Mouse (Mus musculus) hindbrain, embryonic 16.5 days (tissue): ENCODE data around the gene Crtam. TPM values are rescaled to one million over a fixed set of nuclear protein-coding genes. Genes with fewer than 3 reads are reported as not detected.

ENCODE experiments used
- ATAC-seq: fragments of 200-750 bp; cut with Nextera tagmentation; 2 replicates; pipeline ENCODE4 v1.8.0; 2017; ENCODE audit warnings: moderate TSS enrichment, moderate library complexity
- H3K27ac ChIP-seq: fragments of 300-500 bp; sonication (generic); 2 replicates; pipeline ENCODE4 v1.5.1; 2014; ENCODE audit warnings: low read depth, mild to moderate bottlenecking, control low read depth, low read length, moderate library complexity
- H3K27me3 ChIP-seq: fragments of 300-500 bp; sonication (generic); replicated peaks from 2 replicates; pipeline ENCODE4 v1.6.1; 2014; ENCODE audit warnings: low read length; ENCODE audit not compliant: control insufficient read depth, insufficient read depth
- H3K36me3 ChIP-seq: fragments of 300-500 bp; sonication (generic); 2 replicates; pipeline ENCODE4 v1.6.1; 2014; ENCODE audit warnings: mild to moderate bottlenecking, low read length, moderate library complexity, mixed read lengths; ENCODE audit not compliant: control insufficient read depth, insufficient read depth
- H3K4me1 ChIP-seq: fragments of 300-500 bp; sonication (generic); 2 replicates; pipeline ENCODE4 v1.6.1; 2014; ENCODE audit warnings: low read depth, low read length; ENCODE audit not compliant: control insufficient read depth, insufficient read depth
- H3K4me2 ChIP-seq: fragments of 300-500 bp; sonication (generic); 2 replicates; pipeline ENCODE4 v1.6.1; 2014; ENCODE audit warnings: mild to moderate bottlenecking, low read length, control low read depth, moderate library complexity
- H3K4me3 ChIP-seq: fragments of 300-500 bp; sonication (generic); 2 replicates; pipeline ENCODE4 v1.5.1; 2014; ENCODE audit warnings: mild to moderate bottlenecking, low read length, control low read depth, moderate library complexity
- H3K9ac ChIP-seq: fragments of 300-500 bp; sonication (generic); 2 replicates; pipeline ENCODE4 v1.6.1; 2014; ENCODE audit warnings: low read depth, mild to moderate bottlenecking, control low read depth, low read length, moderate library complexity
- H3K9me3 ChIP-seq: fragments of 300-500 bp; sonication (generic); 2 replicates; pipeline ENCODE4 v1.6.1; 2014; ENCODE audit warnings: mild to moderate bottlenecking, low read length, moderate library complexity; ENCODE audit not compliant: control insufficient read depth
- WGBS: fragments of 180-500 bp; shearing (Covaris S2); extraction: QIAGEN DNeasy Blood & Tissue Kit; methylation state at CpG from one replicate; pipeline ENCODE4 v1.1.7; 2014; 5-methylcytosine and 5-hydroxymethylcytosine counted together
- polyA plus RNA-seq: library from polyadenylated mRNA; unstranded; fragments of >200 nt; fragmentation: Nextera tagmentation; extraction: Ambion mirVana; gene quantifications from 2 replicates; pipeline ENCODE4 v1.2.1, GENCODE M21; 2015

The Crtam gene
- polyA plus RNA-seq, 1 experiment from 2014 or later, result 0.06 TPM

DNA sequence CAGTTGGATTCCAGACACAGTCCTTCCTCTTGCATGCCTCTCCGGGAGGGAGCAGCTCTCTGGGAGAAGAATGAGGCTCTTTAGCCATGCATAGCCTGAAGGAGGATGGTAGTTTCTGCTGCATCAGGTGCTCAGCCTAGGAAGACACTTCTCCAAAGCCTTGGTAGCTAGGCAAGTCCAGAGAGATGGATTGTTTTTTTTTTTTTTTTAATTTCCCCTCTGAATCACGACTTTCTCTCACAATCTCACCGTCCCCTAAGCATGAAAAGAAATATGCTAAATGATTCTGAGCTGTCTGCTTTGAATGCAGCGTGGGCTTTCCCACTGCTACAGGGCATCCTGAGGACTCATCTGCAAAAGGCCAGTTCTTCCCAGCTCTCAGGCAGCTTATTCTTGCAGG lies 10.1 kb upstream of the Crtam start:
- peak overlapping the region; percentile 56; the same call in 1 of the 2 replicates for H3K27ac ChIP-seq
- ATAC-seq, result no peak
- H3K27me3 ChIP-seq, result no peaks in the 10 kb centered on the region
- H3K36me3 ChIP-seq, result no peaks in the 10 kb centered on the region; the same call in none of the 2 replicates
- no peaks in the 10 kb centered on the region for H3K9me3 ChIP-seq
- no peak overlapping the region for H3K4me2 ChIP-seq
- H3K4me3 ChIP-seq, result no peak overlapping the region
- 21% methylated on average over 4 of the region's 4 CpGs for WGBS
- no peak overlapping the region for H3K9ac ChIP-seq
- peaks cover 5% of the 10 kb centered on the region; the same call in 1 of the 2 replicates for H3K4me1 ChIP-seq

DNA sequence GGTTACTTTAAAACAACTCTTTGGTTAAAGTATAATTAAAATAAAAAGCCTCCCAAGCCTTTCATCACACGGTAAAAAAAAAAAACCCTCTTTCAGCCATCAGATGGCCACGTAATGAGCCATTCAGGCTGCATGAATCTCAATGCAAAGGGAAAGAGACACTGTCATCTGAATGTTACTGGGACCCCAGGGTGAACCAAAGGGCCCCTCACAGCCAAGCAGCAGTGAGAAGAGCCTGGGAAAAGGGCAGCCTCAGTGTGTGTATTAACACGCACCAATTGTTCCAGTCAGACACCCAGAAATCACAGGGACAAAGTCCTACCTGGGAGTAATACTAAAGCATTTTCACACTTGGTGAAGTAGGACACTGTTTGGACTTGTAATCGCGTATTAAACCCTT lies 8.0 kb upstream of the Crtam start:
- no peak for ATAC-seq
- Histone ChIP-seq H3K27ac (peak overlapping the region; percentile 81), H3K27me3 (no peaks in the 10 kb centered on the region), H3K4me3 (no peak overlapping the region), H3K9me3 (no peaks in the 10 kb centered on the region), H3K9ac (no peak overlapping the region), H3K36me3 (no peaks in the 10 kb centered on the region), H3K4me1 (peaks cover 5% of the 10 kb centered on the region; the same call in 1 of the 2 replicates), H3K4me2 (no peak overlapping the region)
- 41% methylated on average over 5 of the region's 5 CpGs for WGBS

DNA sequence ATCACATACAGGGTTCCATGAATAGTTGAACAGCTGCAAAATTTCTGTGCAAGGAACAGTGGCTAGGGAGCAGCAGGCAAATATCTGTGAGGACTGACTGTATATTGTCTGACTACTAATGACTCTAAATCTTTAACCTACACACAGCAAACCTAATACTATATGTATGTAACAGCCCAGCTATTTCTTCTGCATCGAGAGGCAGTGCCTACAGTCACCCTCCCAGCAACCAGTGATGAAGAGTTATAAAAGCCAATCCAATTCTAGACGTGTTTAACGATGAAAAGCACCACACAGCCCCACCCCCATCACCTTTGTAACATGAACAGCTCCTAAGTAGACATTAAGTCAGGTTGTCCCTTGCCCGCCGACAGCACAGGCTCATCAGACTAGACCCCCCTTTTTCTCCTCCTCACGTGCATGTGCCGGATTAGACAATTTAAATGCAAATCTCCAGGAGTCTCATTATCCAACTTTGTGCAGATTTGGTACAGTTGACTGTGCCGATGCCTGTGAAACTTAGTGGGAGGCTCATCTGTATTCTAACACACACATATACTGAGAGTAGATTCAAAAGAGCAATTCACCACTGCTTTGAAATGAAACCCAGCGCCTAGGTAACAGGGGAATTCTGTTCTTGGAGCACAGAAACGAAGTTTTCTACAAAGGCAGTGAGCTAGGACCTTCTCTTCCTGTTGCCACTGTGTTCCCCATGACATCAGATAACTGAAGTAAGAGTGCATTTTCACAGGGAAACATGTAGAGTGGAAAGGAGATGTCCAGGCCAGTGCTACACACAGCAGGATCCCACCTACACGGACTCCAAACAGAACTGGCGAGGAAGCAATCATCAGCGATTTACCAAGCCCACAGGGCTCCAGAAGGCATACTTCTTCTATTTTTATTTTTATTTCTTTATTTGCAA lies 7.3 kb upstream of the Crtam start:
- Histone ChIP-seq H3K27me3 (no peaks in the 10 kb centered on the region), H3K4me2 (peak overlapping the region; percentile 27), H3K27ac (peak overlapping the region; percentile 81), H3K4me1 (peaks cover 5% of the 10 kb centered on the region; the same call in 1 of the 2 replicates), H3K9me3 (no peaks in the 10 kb centered on the region), H3K9ac (no peak overlapping the region), H3K36me3 (no peaks in the 10 kb centered on the region), H3K4me3 (no peak overlapping the region)
- peak; percentile 90 for ATAC-seq
- 27% methylated on average over 13 of the region's 13 CpGs for WGBS

DNA sequence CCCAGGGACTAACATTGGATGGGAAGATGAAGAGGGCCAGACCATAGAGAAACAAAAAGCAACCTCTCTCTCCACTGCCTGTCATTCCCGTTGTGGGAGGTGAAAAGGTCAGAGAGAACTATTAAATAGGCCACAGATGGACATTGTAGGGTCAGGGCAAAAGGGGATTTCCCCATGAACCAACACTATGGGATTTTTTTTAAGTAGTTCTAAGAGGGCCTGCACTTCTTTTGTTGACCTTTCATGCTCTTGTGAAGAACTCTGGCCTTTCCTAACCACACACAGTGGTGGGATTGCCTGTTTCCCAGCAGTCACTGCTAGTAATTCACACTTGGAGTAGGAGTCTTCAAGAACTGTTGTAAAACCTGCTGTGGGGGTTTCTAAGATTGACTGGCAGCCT lies 3.4 kb upstream of the Crtam start:
- no peaks in the 10 kb centered on the region for H3K36me3 ChIP-seq
- no peak for ATAC-seq
- peaks cover 5% of the 10 kb centered on the region; the same call in 1 of the 2 replicates for H3K4me1 ChIP-seq
- WGBS, result 10% methylated on average over 1 of the region's 1 CpGs
- no peaks in the 10 kb centered on the region for H3K9me3 ChIP-seq
- no peaks in the 10 kb centered on the region for H3K27me3 ChIP-seq
- no peak overlapping the region for H3K9ac ChIP-seq
- H3K4me3 ChIP-seq, result no peak overlapping the region
- no peak overlapping the region for H3K4me2 ChIP-seq
- H3K27ac ChIP-seq, result no peak overlapping the region

DNA sequence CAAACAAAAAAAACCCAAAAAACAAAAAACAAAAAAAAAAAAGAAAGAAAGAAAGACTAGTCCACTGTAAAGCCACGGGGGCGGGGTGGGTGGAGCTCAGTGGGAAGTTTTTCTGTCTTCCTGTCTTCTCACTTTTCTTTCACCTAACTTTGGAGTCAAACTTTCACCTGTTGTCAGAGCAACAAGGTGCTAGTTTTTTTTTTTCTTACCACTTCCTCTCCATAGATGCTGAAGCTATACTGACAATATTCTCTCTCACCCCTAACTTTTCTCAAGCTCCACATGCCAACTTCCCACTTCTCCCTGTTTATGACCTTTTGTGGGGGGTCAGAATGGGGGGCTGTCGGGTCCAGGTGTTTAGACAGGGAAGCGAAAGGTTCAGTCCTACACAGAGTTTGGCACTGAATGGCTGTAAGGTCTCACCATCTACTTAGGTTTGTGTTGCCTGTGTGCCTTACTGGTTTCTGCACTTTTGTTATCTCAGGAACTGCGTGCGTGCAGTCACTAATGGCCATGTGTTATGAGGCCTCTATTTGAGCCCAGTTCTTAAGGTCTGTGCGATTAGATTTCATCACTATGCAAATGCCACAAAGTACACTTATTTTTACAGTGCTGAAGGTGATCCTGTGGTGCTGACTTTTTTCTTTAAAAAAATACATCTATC lies 7.2 kb downstream of the Crtam start:
- ATAC-seq, result no peak
- WGBS, result 89% methylated on average over 7 of the region's 7 CpGs

DNA sequence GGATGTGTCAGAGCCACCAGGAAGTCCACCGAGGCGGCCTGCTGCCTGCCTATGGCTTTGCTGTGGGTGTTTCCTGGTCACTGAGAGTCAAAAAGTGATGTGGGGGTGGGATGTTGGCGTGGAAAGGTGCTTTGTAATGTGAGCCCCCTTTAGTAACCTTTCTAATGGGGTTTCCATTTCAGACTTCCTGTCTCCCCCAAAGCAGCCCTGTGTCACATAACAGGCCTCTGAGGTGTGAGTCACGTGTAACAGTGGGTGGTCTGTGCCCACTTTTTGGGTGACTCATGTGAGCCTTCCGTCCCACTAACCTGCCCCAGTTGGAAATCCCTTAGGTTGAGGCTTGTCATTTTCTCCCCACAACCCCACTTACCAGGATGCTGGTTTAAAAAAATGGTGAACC lies 10.4 kb downstream of the Crtam start:
- H3K4me3 ChIP-seq, result no peak overlapping the region
- no peaks in the 10 kb centered on the region for H3K27me3 ChIP-seq
- peaks cover 5% of the 10 kb centered on the region for H3K4me1 ChIP-seq
- no peaks in the 10 kb centered on the region for H3K36me3 ChIP-seq
- H3K4me2 ChIP-seq, result no peak overlapping the region
- no peak for ATAC-seq
- 90% methylated on average over 5 of the region's 5 CpGs for WGBS
- H3K9me3 ChIP-seq, result no peaks in the 10 kb centered on the region
- H3K27ac ChIP-seq, result no peak overlapping the region
- H3K9ac ChIP-seq, result no peak overlapping the region

More for the DNA sequence above, 7.2 kb downstream of the Crtam start:
- no peaks in the 10 kb centered on the region for H3K36me3 ChIP-seq
- no peak overlapping the region for H3K4me2 ChIP-seq
- H3K4me3 ChIP-seq, result no peak overlapping the region
- no peaks in the 10 kb centered on the region; the same call in 1 of the 2 replicates for H3K4me1 ChIP-seq
- no peaks in the 10 kb centered on the region for H3K9me3 ChIP-seq
- H3K27me3 ChIP-seq, result no peaks in the 10 kb centered on the region
- no peak overlapping the region for H3K27ac ChIP-seq
- H3K9ac ChIP-seq, result no peak overlapping the region

DNA sequence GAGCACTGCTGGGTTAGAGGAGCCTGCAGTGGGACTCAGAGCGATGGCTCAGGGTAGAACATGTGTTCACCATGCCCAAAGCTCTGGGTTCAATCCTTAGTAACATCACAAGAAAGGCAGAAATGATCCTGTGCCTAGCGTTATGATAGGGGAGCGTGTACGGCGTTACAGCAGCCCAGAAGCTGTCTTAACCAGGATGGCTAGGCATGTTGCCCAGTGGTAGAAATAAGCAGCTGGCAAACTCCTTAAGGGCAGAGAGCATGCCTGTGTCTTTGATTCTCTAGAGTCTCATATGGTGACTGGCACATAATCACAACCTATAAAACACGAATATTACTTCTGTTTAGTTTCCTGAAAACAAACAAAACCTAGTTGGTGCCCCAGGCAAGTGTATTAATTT lies 12.9 kb downstream of the Crtam start:
- H3K27ac ChIP-seq, result no peak overlapping the region
- 67% methylated on average over 6 of the region's 6 CpGs for WGBS

DNA sequence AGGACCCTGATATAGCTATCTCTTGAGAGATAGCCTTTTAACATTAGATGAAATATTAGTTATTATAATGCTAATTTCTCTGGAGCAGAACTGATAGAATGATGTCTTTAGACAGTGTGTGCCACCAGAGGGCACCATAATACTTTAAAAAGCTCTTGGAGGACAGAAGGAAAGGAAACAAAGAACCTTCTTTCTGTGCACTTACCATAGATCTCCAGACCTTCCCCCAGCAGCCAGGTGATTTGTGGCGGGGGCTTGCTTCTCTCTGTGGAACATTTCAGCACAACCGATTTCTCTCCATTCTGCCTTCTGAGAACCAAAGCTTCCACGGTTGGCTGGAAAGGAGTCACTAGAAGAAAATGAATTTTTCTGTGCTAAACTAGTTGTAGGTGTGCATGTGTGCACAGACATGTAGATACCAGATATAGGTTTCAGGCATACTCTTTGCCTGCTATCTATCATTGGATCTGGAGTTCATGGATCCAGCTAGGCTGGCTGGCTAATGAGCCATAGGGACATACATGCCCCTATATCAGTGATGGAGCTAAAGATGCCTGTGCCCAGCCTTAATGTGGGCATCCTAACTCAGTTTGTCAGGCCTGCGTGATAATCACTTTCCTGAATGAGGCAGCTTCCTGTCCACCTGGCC lies 14.4 kb downstream of the Crtam start:
- ATAC-seq, result peak; percentile 82
- Histone ChIP-seq H3K36me3 (no peaks in the 10 kb centered on the region), H3K4me3 (no peak overlapping the region), H3K27me3 (no peaks in the 10 kb centered on the region), H3K27ac (peak overlapping the region; percentile 59; the same call in 1 of the 2 replicates), H3K4me1 (peaks cover 5% of the 10 kb centered on the region), H3K9me3 (no peaks in the 10 kb centered on the region), H3K4me2 (no peak overlapping the region), H3K9ac (peak overlapping the region; percentile 52)
- 38% methylated on average over 4 of the region's 4 CpGs for WGBS

More for the DNA sequence above, 12.9 kb downstream of the Crtam start:
- Histone ChIP-seq H3K4me2 (no peak overlapping the region), H3K4me1 (peaks cover 5% of the 10 kb centered on the region), H3K27me3 (no peaks in the 10 kb centered on the region), H3K9me3 (no peaks in the 10 kb centered on the region), H3K36me3 (no peaks in the 10 kb centered on the region), H3K9ac (no peak overlapping the region), H3K4me3 (no peak overlapping the region)
- ATAC-seq, result no peak

DNA sequence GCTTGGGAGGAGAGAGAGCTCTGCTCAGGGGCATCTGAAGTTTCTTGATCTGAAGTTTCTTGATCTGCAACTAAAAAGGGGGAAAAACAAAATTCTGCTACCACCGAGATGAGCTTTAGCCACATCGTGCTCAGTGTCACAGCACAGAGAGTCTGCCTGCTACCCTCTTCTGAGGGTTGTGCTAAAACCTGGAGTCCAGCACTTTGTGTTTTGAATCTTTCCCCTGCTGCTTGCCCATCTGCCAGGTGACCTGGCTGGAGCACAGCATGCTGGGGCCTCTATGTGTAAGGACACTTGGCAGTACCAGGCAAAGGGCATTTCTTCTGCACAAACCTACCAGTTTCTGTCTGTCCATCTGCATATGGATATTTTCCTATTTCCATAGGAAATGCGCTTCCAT lies 20.1 kb downstream of the Crtam start:
- 74% methylated on average over 3 of the region's 3 CpGs for WGBS
- no peak overlapping the region for H3K9ac ChIP-seq
- no peak for ATAC-seq
- no peaks in the 10 kb centered on the region for H3K4me1 ChIP-seq
- H3K4me3 ChIP-seq, result no peak overlapping the region
- H3K4me2 ChIP-seq, result no peak overlapping the region
- no peak overlapping the region for H3K27ac ChIP-seq
- H3K9me3 ChIP-seq, result no peaks in the 10 kb centered on the region
- no peaks in the 10 kb centered on the region for H3K27me3 ChIP-seq
- H3K36me3 ChIP-seq, result no peaks in the 10 kb centered on the region
